Mouse (Mus musculus) duodenum, adult 2 months (tissue): ENCODE data around the gene Gm20835. TPM values are rescaled to one million over a fixed set of nuclear protein-coding genes. Genes with fewer than 3 reads are reported as not detected.

ENCODE experiments used
- polyA plus RNA-seq: library from polyadenylated mRNA; depleted of rRNA; stranded (reverse); fragments of >200 nt; gene quantifications from 2 replicates; pipeline ENCODE4 v1.2.3, GENCODE M21; 2012; ENCODE audit warnings: low replicate concordance; rRNA removed

Gene Gm20835
- not detected in 2 replicates for polyA plus RNA-seq

DNA sequence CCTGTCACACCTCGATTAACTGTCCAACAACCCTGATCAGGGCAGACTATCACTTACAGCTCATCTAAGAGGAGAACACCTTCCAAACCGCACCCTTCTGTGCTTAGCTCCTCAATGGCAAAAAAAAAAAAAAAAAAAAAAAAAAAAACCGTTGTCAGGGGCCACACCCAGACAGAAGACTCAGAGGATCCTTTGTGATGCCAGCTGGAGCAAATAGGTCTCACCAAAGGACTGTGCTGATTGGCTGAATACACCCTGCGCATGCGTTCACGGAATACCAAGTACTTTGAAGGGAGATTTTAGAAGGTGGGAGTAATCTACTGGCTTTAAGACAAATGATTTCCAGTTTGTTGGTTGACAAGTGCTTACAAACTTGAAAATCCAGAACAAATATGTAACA is at the start of gene Gm20835:
Gm20835 (minus strand) TSS at position 101 of the 400 bp plus-strand sequence.

